Mouse (Mus musculus) megakaryocyte, embryonic 14.5 days (primary cell): Measurements from ENCODE around the gene Cdk11b.

Source experiments
- FLI1 ChIP-seq: IDR thresholded peaks from 2 replicates; pipeline ENCODE4 v1.6.1; 2012; ENCODE audit warnings: low read length, inconsistent platforms, mixed read lengths
- GATA1 ChIP-seq: IDR thresholded peaks from 3 replicates; pipeline ENCODE4 v1.6.1; 2012; ENCODE audit warnings: mixed read lengths, low read length, inconsistent platforms, borderline replicate concordance

DNA sequence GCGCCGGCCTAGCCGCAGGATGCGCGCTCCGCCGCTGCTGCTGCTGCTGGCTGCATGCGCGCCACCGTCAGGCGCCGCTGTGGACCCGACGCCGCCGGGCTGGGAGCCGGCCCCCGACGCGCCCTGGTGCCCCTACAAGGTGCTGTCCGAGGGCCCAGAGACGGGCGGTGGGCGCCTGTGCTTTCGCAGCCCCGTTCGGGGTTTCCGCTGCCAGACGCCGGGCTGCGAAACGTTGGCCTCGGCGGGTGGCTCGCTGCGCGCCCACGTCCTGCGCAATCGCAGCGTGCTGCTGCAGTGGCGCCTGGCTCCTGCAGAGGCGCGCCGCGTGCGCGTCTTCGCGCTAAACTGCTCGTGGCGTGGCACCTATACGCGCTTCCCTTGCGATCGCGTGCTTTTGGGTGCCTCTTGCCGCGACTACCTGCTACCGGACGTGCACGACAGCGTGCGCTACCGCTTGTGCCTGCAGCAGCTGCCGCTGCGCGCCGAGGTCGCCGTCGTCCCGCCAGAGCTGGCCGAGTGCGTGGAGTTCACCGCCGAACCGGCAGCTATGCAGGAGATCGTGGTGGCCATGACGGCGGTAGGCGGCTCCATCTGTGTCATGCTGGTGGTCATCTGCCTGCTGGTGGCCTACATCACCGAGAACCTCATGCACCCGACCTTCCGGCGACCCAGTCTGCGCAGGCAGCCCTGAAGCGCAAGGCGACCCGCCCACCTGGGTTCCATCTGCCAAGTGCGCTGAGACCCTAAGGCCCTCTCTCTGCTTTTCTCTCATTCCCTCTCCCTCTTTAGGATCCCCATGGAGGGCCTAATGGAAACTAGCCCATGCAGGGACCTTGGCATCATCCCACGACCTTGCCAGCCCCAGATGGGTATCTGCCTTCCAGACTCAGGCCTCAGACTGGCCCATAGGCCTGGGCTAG is 70.1 kb downstream of the Cdk11b start:
- TF ChIP-seq GATA1 (no peak), FLI1 (no peak)
